Mouse (Mus musculus): ENCODE results near the gene Scamp2. TPM values are rescaled to one million over a fixed set of nuclear protein-coding genes. Genes with fewer than 3 reads are reported as not detected.

Scamp2 gene
- polyA plus RNA-seq, 1 experiment: 103 TPM

GRCm38 (mm10) chr9:57612587-57612986, 51.8 kb downstream of the Scamp2 start:
- TF ChIP-seq CTCF (IDR thresholded peaks at IDR 0.05; ENCODE audit: insufficient read depth, low read length) (no peak), POLR2A (IDR thresholded peaks at IDR 0.05; ENCODE audit: borderline replicate concordance, extremely low read depth, low read depth, low read length) (no peak)
- no peak overlapping the region for H3K4me3 ChIP-seq (replicated peaks; ENCODE audit: extremely low read depth, low read depth, low read length)
- no peaks in the 10 kb centered on the region for H3K4me1 ChIP-seq (ENCODE audit: control insufficient read depth, insufficient read depth, low read length)
- DNase-seq: no peak
- 54% methylated on average over 7 of the region's 7 CpGs for WGBS

- 69% methylated on average over 7 of the region's 7 CpGs for WGBS
- no peak for TF ChIP-seq CTCF (IDR thresholded peaks at IDR 0.05; ENCODE audit: insufficient read depth, low read length)
- no peak for TF ChIP-seq POLR2A (IDR thresholded peaks at IDR 0.05; ENCODE audit: borderline replicate concordance, extremely low read depth, low read depth, low read length)
- no peak overlapping the region for H3K4me3 ChIP-seq (replicated peaks; ENCODE audit: extremely low read depth, low read depth, low read length)
- H3K4me1 ChIP-seq (ENCODE audit: control insufficient read depth, insufficient read depth, low read length): no peaks in the 10 kb centered on the region
- DNase-seq: no peak
Observed at GRCm38 (mm10) chr9:57613975-57614374, 53.2 kb downstream of the Scamp2 start.

GRCm38 (mm10) chr9:57614786-57615185, 54.0 kb downstream of the Scamp2 start:
- no peak for TF ChIP-seq CTCF (IDR thresholded peaks at IDR 0.05; ENCODE audit: insufficient read depth, low read length)
- TF ChIP-seq POLR2A (IDR thresholded peaks at IDR 0.05; ENCODE audit: borderline replicate concordance, extremely low read depth, low read depth, low read length): no peak
- no peak for DNase-seq
- Histone ChIP-seq H3K4me3 (replicated peaks; ENCODE audit: extremely low read depth, low read depth, low read length) (no peak overlapping the region), H3K4me1 (ENCODE audit: control insufficient read depth, insufficient read depth, low read length) (no peaks in the 10 kb centered on the region)
- 73% methylated on average over 4 of the region's 4 CpGs for WGBS

GRCm38 (mm10) chr9:57617556-57618169, 56.9 kb downstream of the Scamp2 start:
- Histone ChIP-seq H3K4me1 (ENCODE audit: control insufficient read depth, insufficient read depth, low read length) (no peaks in the 10 kb centered on the region), H3K4me3 (replicated peaks; ENCODE audit: extremely low read depth, low read depth, low read length) (no peak overlapping the region)
- no peak for DNase-seq
- TF ChIP-seq CTCF (IDR thresholded peaks at IDR 0.05; ENCODE audit: insufficient read depth, low read length) (no peak), POLR2A (IDR thresholded peaks at IDR 0.05; ENCODE audit: borderline replicate concordance, extremely low read depth, low read depth, low read length) (no peak)
- WGBS: 64% methylated on average over 8 of the region's 8 CpGs

- Histone ChIP-seq H3K4me1 (ENCODE audit: control insufficient read depth, insufficient read depth, low read length) (no peaks in the 10 kb centered on the region), H3K4me3 (replicated peaks; ENCODE audit: extremely low read depth, low read depth, low read length) (no peak overlapping the region)
- TF ChIP-seq POLR2A (IDR thresholded peaks at IDR 0.05; ENCODE audit: borderline replicate concordance, extremely low read depth, low read depth, low read length) (no peak), CTCF (IDR thresholded peaks at IDR 0.05; ENCODE audit: insufficient read depth, low read length) (no peak)
- DNase-seq: no peak
- WGBS: 57% methylated on average over 8 of the region's 8 CpGs
Observed at GRCm38 (mm10) chr9:57618854-57619253, 58.1 kb downstream of the Scamp2 start.

- 87% methylated on average over 5 of the region's 5 CpGs for WGBS
- TF ChIP-seq POLR2A (IDR thresholded peaks at IDR 0.05; ENCODE audit: borderline replicate concordance, extremely low read depth, low read depth, low read length) (no peak), CTCF (IDR thresholded peaks at IDR 0.05; ENCODE audit: insufficient read depth, low read length) (no peak)
- no peak within 1 kb of the TSS for H3K4me3 ChIP-seq (replicated peaks; ENCODE audit: extremely low read depth, low read depth, low read length)
- DNase-seq: no peak
- H3K4me1 ChIP-seq (ENCODE audit: control insufficient read depth, insufficient read depth, low read length): no peaks in the 10 kb centered on the region
Observed at GRCm38 (mm10) chr9:57620674-57621073, 59.9 kb downstream of the Scamp2 start, which contains the start of gene Lman1l. Gene Lman1l (minus strand): TSS chr9:57620774.

GRCm38 (mm10) chr9:57624295-57624694, 63.6 kb downstream of the Scamp2 start:
- WGBS: 78% methylated on average over 7 of the region's 7 CpGs
- TF ChIP-seq CTCF (IDR thresholded peaks at IDR 0.05; ENCODE audit: insufficient read depth, low read length) (no peak), POLR2A (IDR thresholded peaks at IDR 0.05; ENCODE audit: borderline replicate concordance, extremely low read depth, low read depth, low read length) (no peak)
- no peak for DNase-seq
- Histone ChIP-seq H3K4me3 (replicated peaks; ENCODE audit: extremely low read depth, low read depth, low read length) (no peak overlapping the region), H3K4me1 (ENCODE audit: control insufficient read depth, insufficient read depth, low read length) (no peaks in the 10 kb centered on the region)

GRCm38 (mm10) chr9:57625674-57626500, 65.1 kb downstream of the Scamp2 start:
- H3K4me1 ChIP-seq (ENCODE audit: control insufficient read depth, insufficient read depth, low read length): no peaks in the 10 kb centered on the region
- no peak for TF ChIP-seq POLR2A (IDR thresholded peaks at IDR 0.05; ENCODE audit: borderline replicate concordance, extremely low read depth, low read depth, low read length)
- no peak for TF ChIP-seq CTCF (IDR thresholded peaks at IDR 0.05; ENCODE audit: insufficient read depth, low read length)
- WGBS: 82% methylated on average over 15 of the region's 15 CpGs
- DNase-seq: no peak
- H3K4me3 ChIP-seq (replicated peaks; ENCODE audit: extremely low read depth, low read depth, low read length): no peak overlapping the region

- DNase-seq: no peak
- TF ChIP-seq CTCF (IDR thresholded peaks at IDR 0.05; ENCODE audit: insufficient read depth, low read length): no peak
- no peak for TF ChIP-seq POLR2A (IDR thresholded peaks at IDR 0.05; ENCODE audit: borderline replicate concordance, extremely low read depth, low read depth, low read length)
- no peak overlapping the region for H3K4me3 ChIP-seq (replicated peaks; ENCODE audit: extremely low read depth, low read depth, low read length)
- WGBS: 88% methylated on average over 17 of the region's 17 CpGs
- no peaks in the 10 kb centered on the region for H3K4me1 ChIP-seq (ENCODE audit: control insufficient read depth, insufficient read depth, low read length)
Observed at GRCm38 (mm10) chr9:57627191-57627590, 66.4 kb downstream of the Scamp2 start.

GRCm38 (mm10) chr9:57627892-57628291, 67.1 kb downstream of the Scamp2 start:
- H3K4me1 ChIP-seq (ENCODE audit: control insufficient read depth, insufficient read depth, low read length): no peaks in the 10 kb centered on the region
- no peak for TF ChIP-seq CTCF (IDR thresholded peaks at IDR 0.05; ENCODE audit: insufficient read depth, low read length)
- TF ChIP-seq POLR2A (IDR thresholded peaks at IDR 0.05; ENCODE audit: borderline replicate concordance, extremely low read depth, low read depth, low read length): no peak
- DNase-seq: no peak
- no peak overlapping the region for H3K4me3 ChIP-seq (replicated peaks; ENCODE audit: extremely low read depth, low read depth, low read length)
- WGBS: 92% methylated on average over 11 of the region's 11 CpGs
